Mouse (Mus musculus) spleen, adult 2 months (tissue): ENCODE data around the gene Mpp3.

Experiments used
- CTCF ChIP-seq: fragments of 200-500 bp; IDR thresholded peaks from 2 replicates; pipeline ENCODE4 v1.5.1; 2011; ENCODE audit warnings: mild to moderate bottlenecking, inconsistent platforms; ENCODE audit not compliant: insufficient read depth, insufficient read length, insufficient replicate concordance; ENCODE audit errors: extremely low read depth
- POLR2A ChIP-seq: fragments of 200-500 bp; IDR thresholded peaks from 2 replicates; pipeline ENCODE4 v1.6.1; 2011; ENCODE audit warnings: low read depth, low read length, inconsistent platforms

DNA sequence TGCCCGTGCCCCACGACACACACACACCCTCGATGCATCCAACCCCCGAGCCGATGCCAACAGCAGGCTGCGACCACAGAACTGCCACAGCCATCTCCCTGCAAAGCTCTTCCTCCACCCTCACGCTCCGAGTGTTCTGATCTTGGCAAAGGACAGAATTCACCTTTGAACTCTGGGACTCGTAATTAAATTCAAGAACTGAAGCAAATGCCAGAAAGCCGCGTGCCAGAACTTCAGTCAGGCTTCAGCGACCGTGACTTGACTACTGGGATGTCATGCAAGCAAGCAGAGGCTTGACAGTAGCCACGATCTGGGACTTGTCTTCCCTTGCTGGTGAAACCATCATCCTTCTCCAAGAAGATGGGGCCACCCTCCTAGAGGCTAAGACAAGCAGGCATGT, 45.5 kb upstream of the Mpp3 start:
- no peak for TF ChIP-seq CTCF
- no peak for TF ChIP-seq POLR2A
